Mouse (Mus musculus) kidney, embryonic 16.5 days (tissue): ENCODE measurements at regions not wholly inside any gene's neighbourhood (a gene's known extent, or its start where the extent isn't known, plus 50 kb on each side); places are given as distances from the start of the nearest gene placed in this dataset.
A peak's percentile ranks its signal among the peaks of the same experiment; 100 is the strongest.
"Not testable (repeated sequence)": the region's sequence is repeated elsewhere in the genome, so short reads cannot be mapped to it uniquely, and the experiment has no call there.

Experiments used
- ATAC-seq: fragments of 200-750 bp; cut with Nextera tagmentation; 2 replicates; pipeline ENCODE4 v1.8.0; 2017; ENCODE audit warnings: moderate TSS enrichment; ENCODE audit not compliant: low FRiP score, low TSS enrichment
- H3K27ac ChIP-seq: fragments of 300-500 bp; sonication (generic); 2 replicates; pipeline ENCODE4 v1.5.1; 2014; ENCODE audit warnings: low read length
- H3K27me3 ChIP-seq: fragments of 300-500 bp; sonication (generic); 2 replicates; pipeline ENCODE4 v1.6.1; 2014; ENCODE audit warnings: low read length, control low read depth, mixed read lengths; ENCODE audit not compliant: insufficient read depth
- H3K36me3 ChIP-seq: fragments of 300-500 bp; sonication (generic); 2 replicates; pipeline ENCODE4 v1.6.1; 2014; ENCODE audit warnings: low read length, control low read depth, mixed read lengths; ENCODE audit not compliant: insufficient read depth
- H3K4me1 ChIP-seq: fragments of 300-500 bp; sonication (generic); 2 replicates; pipeline ENCODE4 v1.6.1; 2014; ENCODE audit warnings: low read length, control low read depth, mixed read lengths; ENCODE audit not compliant: insufficient read depth
- H3K4me2 ChIP-seq: fragments of 300-500 bp; sonication (generic); replicated peaks from 2 replicates; pipeline ENCODE4 v1.6.1; 2014; ENCODE audit warnings: low read depth, low read length
- H3K4me3 ChIP-seq: fragments of 300-500 bp; sonication (generic); 2 replicates; pipeline ENCODE4 v1.5.1; 2014; ENCODE audit warnings: mild to moderate bottlenecking, low read length
- H3K9ac ChIP-seq: fragments of 300-500 bp; sonication (generic); replicated peaks from 2 replicates; pipeline ENCODE4 v1.6.1; 2014; ENCODE audit warnings: low read length
- H3K9me3 ChIP-seq: fragments of 300-500 bp; sonication (generic); 2 replicates; pipeline ENCODE4 v1.6.1; 2016; ENCODE audit warnings: low read length, control low read depth
- WGBS: fragments of 180-500 bp; shearing (Covaris S2); extraction: QIAGEN DNeasy Blood & Tissue Kit; methylation state at CpG from one replicate; pipeline ENCODE4 v1.1.7; 2014; 5-methylcytosine and 5-hydroxymethylcytosine counted together

- Histone ChIP-seq H3K4me1 (no peaks in the 10 kb centered on the region), H3K9ac (no peak overlapping the region), H3K9me3 (no peaks in the 10 kb centered on the region), H3K27ac (no peak overlapping the region), H3K4me3 (no peak overlapping the region), H3K4me2 (no peak overlapping the region), H3K36me3 (no peaks in the 10 kb centered on the region), H3K27me3 (no peaks in the 10 kb centered on the region)
- no peak for ATAC-seq
- 47% methylated on average over 3 of the region's 3 CpGs for WGBS
Measured at GRCm38 (mm10) chr5:26689775-26690174, 127.2 kb upstream of the Dpp6 start.

DNA sequence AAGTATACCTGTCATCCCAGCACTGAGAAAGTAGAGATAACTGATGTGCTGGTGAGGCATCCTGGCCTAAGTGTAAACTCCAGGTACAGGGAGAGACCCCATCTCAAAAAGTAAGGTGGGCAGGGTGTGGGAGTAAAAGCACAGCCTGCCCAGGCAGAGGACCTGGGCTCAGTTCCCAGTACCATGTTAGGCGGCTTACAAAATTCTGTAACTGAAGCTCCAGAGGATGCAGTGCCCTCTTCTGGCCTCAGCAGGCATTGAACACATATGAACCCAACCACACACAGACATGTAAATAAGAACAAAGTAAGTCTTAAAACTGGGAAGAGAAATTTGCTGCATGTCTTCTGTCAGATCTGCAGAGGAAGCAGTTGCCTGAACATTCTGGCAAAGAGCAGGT is 125.9 kb upstream of the Dpp6 start:
- WGBS: 86% methylated on average over 1 of the region's 1 CpGs
- H3K4me1 ChIP-seq: no peaks in the 10 kb centered on the region
- no peaks in the 10 kb centered on the region for H3K36me3 ChIP-seq
- no peak overlapping the region for H3K9ac ChIP-seq
- no peak overlapping the region for H3K4me2 ChIP-seq
- no peaks in the 10 kb centered on the region for H3K27me3 ChIP-seq
- no peaks in the 10 kb centered on the region for H3K9me3 ChIP-seq
- H3K4me3 ChIP-seq: no peak overlapping the region
- no peak overlapping the region for H3K27ac ChIP-seq
- ATAC-seq: no peak

DNA sequence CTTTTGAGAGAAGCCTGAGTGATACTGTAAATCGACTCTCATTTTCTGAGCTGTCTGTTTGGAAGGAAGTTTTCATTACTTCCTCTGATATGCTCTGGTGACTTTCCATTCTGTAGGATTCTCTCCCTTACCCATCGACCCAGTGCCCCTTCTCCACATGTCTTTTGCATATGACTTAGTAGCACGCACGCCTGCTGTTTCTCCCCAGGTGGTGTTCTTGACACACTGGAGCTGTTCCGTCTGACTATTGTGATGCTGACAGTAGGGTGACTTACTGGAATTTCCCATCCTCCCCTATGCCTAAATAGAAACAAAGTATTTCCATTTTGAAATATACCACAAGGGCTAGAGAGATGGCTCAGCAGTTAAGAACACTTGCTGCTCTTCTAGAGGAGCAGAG is 125.0 kb upstream of the Dpp6 start:
- no peak overlapping the region for H3K27ac ChIP-seq
- no peaks in the 10 kb centered on the region for H3K36me3 ChIP-seq
- H3K4me1 ChIP-seq: no peaks in the 10 kb centered on the region
- no peaks in the 10 kb centered on the region for H3K27me3 ChIP-seq
- no peak overlapping the region for H3K4me2 ChIP-seq
- WGBS: 30% methylated on average over 5 of the region's 5 CpGs
- ATAC-seq: no peak
- H3K9ac ChIP-seq: no peak overlapping the region
- H3K9me3 ChIP-seq: no peaks in the 10 kb centered on the region
- no peak overlapping the region for H3K4me3 ChIP-seq

GRCm38 (mm10) chr5:26703621-26704020 is 113.4 kb upstream of the Dpp6 start:
- 81% methylated on average over 6 of the region's 6 CpGs for WGBS
- not testable (repeated sequence) for H3K4me3 ChIP-seq, H3K9ac ChIP-seq, H3K27me3 ChIP-seq, H3K27ac ChIP-seq, H3K36me3 ChIP-seq, H3K4me1 ChIP-seq, H3K4me2 ChIP-seq, H3K9me3 ChIP-seq, ATAC-seq

DNA sequence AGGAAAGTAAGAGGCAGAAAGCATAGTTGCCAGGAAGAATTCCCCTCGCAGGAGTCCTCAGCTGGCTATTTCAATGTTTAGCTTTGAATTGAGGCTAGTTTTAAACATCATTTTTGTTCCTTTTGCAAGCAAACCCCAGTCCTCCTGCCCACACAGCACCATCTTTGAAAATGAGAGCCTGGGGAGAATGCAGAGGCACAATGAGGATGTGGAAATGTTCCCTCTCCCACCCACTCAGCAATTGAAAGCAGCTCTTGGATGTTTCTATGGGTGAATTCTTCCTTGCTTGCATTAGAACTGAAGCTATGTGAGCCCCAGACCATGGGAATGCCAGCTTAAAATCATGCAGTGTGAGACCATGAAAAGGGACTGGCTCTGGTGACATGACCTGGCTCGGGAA is 109.3 kb upstream of the Dpp6 start:
- no peak for ATAC-seq
- no peak overlapping the region for H3K4me2 ChIP-seq
- no peak overlapping the region for H3K27ac ChIP-seq
- H3K4me3 ChIP-seq: no peak overlapping the region
- no peaks in the 10 kb centered on the region for H3K9me3 ChIP-seq
- WGBS: 83% methylated on average over 2 of the region's 2 CpGs
- no peaks in the 10 kb centered on the region for H3K27me3 ChIP-seq
- no peak overlapping the region for H3K9ac ChIP-seq
- no peaks in the 10 kb centered on the region for H3K36me3 ChIP-seq
- no peaks in the 10 kb centered on the region for H3K4me1 ChIP-seq

GRCm38 (mm10) chr5:26724491-26724890 is 92.5 kb upstream of the Dpp6 start:
- H3K36me3 ChIP-seq: no peaks in the 10 kb centered on the region
- WGBS: 83% methylated on average over 2 of the region's 2 CpGs
- no peak overlapping the region for H3K4me2 ChIP-seq
- no peaks in the 10 kb centered on the region for H3K4me1 ChIP-seq
- ATAC-seq: no peak
- no peaks in the 10 kb centered on the region for H3K9me3 ChIP-seq
- H3K27me3 ChIP-seq: no peaks in the 10 kb centered on the region
- H3K9ac ChIP-seq: no peak overlapping the region
- no peak overlapping the region for H3K4me3 ChIP-seq
- no peak overlapping the region for H3K27ac ChIP-seq

DNA sequence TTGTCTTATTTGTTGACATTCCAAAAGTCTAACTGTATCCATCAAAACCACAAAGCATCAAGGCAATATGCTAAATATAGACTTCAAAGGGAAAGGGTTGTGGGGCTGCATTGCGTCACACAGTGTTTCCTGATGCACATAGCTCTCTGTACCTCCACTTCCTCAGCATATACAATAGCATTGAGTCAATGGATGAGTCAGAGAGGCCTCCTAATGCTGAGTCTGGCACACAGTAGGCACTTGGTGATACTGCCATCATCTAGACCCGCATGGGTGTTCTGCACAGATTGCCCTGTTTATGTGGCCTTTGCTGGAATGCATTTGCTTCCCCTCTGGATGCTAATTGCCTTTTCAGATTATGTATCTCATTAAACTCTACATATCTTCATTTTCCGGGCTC is 91.0 kb upstream of the Dpp6 start:
- no peak for ATAC-seq
- H3K36me3 ChIP-seq: no peaks in the 10 kb centered on the region
- H3K4me3 ChIP-seq: no peak overlapping the region
- H3K9ac ChIP-seq: no peak overlapping the region
- no peak overlapping the region for H3K4me2 ChIP-seq
- 82% methylated on average over 3 of the region's 3 CpGs for WGBS
- no peak overlapping the region for H3K27ac ChIP-seq
- H3K9me3 ChIP-seq: no peaks in the 10 kb centered on the region
- no peaks in the 10 kb centered on the region for H3K4me1 ChIP-seq
- H3K27me3 ChIP-seq: no peaks in the 10 kb centered on the region

DNA sequence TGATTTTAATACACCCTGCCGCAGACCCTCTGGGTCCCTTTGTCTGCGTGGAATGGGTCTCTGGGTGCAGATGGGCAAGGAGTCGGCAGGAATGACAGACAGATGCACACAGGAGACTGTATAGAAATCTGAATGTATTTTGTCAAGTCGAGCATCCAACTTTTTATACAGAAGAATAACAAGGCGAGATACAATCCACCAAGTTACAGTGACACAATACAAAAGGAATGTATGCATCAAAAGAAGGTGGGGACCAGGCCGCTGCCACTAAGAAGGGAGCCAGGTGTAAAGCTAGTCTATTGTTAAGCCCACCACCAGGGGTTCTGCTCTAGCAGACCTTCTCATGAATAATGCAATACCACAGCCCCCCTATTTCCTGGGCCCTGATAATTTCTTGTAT is 65.8 kb upstream of the Dpp6 start:
- H3K9ac ChIP-seq, H3K27me3 ChIP-seq, H3K9me3 ChIP-seq, H3K4me1 ChIP-seq, H3K4me2 ChIP-seq, H3K4me3 ChIP-seq, H3K27ac ChIP-seq, ATAC-seq, H3K36me3 ChIP-seq: not testable (repeated sequence)
- WGBS: 92% methylated on average over 6 of the region's 6 CpGs

DNA sequence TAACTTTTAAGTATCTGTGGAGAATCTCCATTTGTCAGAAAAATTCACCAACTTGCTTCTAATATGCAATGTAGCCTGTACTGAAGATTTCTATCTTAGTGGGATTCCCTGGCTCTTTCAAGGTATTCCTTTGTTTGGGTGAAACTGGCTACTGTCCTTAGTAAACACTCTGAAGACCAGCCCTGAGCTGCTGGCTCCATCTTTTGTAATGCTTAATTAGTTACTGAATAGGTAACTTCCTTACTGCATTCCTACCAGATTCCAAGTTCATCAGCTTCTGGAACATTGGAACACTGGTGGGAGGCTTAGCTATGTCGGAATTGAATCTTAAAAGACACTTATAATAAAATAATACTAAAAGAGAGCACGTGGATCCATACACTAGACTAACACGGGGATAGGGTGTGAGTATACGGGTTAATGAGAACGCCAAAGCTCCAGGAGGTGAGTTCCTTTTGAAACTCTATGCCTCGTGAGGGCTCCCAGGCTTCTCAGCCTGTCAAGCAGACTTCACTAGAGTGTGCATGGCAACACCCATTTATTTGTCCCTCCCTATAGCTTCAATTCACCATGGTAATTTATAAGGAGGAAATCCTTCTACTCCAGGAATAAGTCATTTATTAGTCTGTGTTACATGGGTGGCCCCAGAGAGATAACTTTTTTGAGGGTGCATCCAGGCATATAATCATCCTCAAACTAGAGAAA is 65.2 kb upstream of the Dpp6 start:
- H3K36me3 ChIP-seq, H3K4me2 ChIP-seq, H3K4me1 ChIP-seq, ATAC-seq, H3K4me3 ChIP-seq, H3K9ac ChIP-seq, H3K27ac ChIP-seq, H3K27me3 ChIP-seq, H3K9me3 ChIP-seq: not testable (repeated sequence)
- WGBS: 82% methylated on average over 6 of the region's 6 CpGs

GRCm38 (mm10) chr5:26754129-26754528 is 62.9 kb upstream of the Dpp6 start:
- H3K36me3 ChIP-seq, H3K4me2 ChIP-seq, H3K27me3 ChIP-seq, H3K9me3 ChIP-seq, H3K4me3 ChIP-seq, H3K9ac ChIP-seq, H3K4me1 ChIP-seq: not testable (repeated sequence)
- peak overlapping the region; percentile 34; the same call in 1 of the 2 replicates for H3K27ac ChIP-seq
- 26% methylated on average over 7 of the region's 7 CpGs for WGBS
- 0 out of 2 replicates have a peak, but pooled peaks have one; percentile 57 for ATAC-seq
